Mouse (Mus musculus) G1E (cell line): ENCODE results near the gene Ccdc70.

Experiments
- CTCF ChIP-seq: IDR thresholded peaks from 2 replicates; pipeline ENCODE4 v1.5.1; 2012; ENCODE audit warnings: low read depth, low read length, inconsistent platforms, mixed read lengths
- GATA1 ChIP-seq: IDR thresholded peaks from 2 replicates; pipeline ENCODE4 v1.6.1; 2012; ENCODE audit warnings: borderline replicate concordance, low read length, inconsistent platforms, mixed read lengths
- POLR2AphosphoS5 ChIP-seq: IDR thresholded peaks from 2 replicates; pipeline ENCODE4 v1.6.1; 2012; ENCODE audit warnings: low read depth, low read length, inconsistent platforms; ENCODE audit not compliant: insufficient replicate concordance

DNA sequence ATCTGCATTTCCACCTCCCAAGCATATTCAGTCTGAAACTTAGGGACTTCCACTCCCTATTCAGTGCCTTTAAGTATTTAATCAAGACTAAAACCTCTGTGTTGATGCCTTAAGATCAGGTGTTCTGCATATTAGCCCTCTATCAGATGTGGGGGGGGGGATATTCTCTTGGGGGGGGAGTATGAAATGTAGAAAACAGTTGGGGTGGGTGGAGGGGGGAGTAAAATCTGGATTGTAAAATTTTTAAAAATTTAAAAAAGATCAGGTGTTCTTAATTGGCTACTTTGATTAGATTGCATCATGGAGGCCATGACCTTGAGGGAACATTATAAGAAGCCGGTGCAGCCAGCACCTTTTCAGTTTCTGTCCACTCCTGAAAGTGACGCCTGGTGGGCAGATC lies 11.2 kb upstream of the Ccdc70 start, which contains the start of gene Fam90a1a:
- TF ChIP-seq POLR2AphosphoS5 (no peak), CTCF (no peak), GATA1 (no peak)
